Mouse (Mus musculus) cortical plate, adult 2 months (tissue): ENCODE measurements around the gene Adam10. TPM values are rescaled to one million over a fixed set of nuclear protein-coding genes. Genes with fewer than 3 reads are reported as not detected.

ENCODE experiments used
- H3K27ac ChIP-seq: fragments of 200-500 bp; 2 replicates; pipeline ENCODE4 v1.5.1; 2012; ENCODE audit warnings: low read length, control low read depth, inconsistent platforms; ENCODE audit not compliant: insufficient read depth
- H3K4me1 ChIP-seq: fragments of 200-500 bp; 2 replicates; pipeline ENCODE4 v1.6.1; 2011; ENCODE audit warnings: low read length; ENCODE audit not compliant: control insufficient read depth, insufficient read depth
- H3K4me3 ChIP-seq: fragments of 200-500 bp; 2 replicates; pipeline ENCODE4 v1.5.1; 2011; ENCODE audit warnings: mild to moderate bottlenecking, low read length, control low read depth; ENCODE audit not compliant: insufficient read depth
- CTCF ChIP-seq: fragments of 200-500 bp; IDR thresholded peaks from 2 replicates; pipeline ENCODE4 v1.5.1; 2011; ENCODE audit warnings: mild to moderate bottlenecking, control low read depth, low read length; ENCODE audit not compliant: insufficient read depth; ENCODE audit errors: extremely low read depth
- POLR2A ChIP-seq: fragments of 200-500 bp; IDR thresholded peaks from 2 replicates; pipeline ENCODE4 v1.6.1; 2011; ENCODE audit warnings: mild to moderate bottlenecking, low read length, control low read depth; ENCODE audit not compliant: insufficient read depth; ENCODE audit errors: extremely low read depth
- polyA plus RNA-seq: library from polyadenylated mRNA; depleted of rRNA; stranded (reverse); fragments of >200 nt; gene quantifications from 2 replicates; pipeline ENCODE4 v1.2.3, GENCODE M21; 2012

Gene Adam10
- polyA plus RNA-seq, 1 experiment: 37.5 TPM

- Histone ChIP-seq H3K27ac (no peak overlapping the region), H3K4me1 (no peaks in the 10 kb centered on the region), H3K4me3 (no peak overlapping the region)
- TF ChIP-seq POLR2A: no peak
- no peak for TF ChIP-seq CTCF
Observed at GRCm38 (mm10) chr9:70671278-70671677, 7.5 kb upstream of the Adam10 start.

GRCm38 (mm10) chr9:70671772-70672579, 6.8 kb upstream of the Adam10 start:
- H3K4me1 ChIP-seq: no peaks in the 10 kb centered on the region
- H3K4me3 ChIP-seq: no peak overlapping the region
- no peak overlapping the region for H3K27ac ChIP-seq
- TF ChIP-seq POLR2A: no peak
- peak; percentile 55; the same call in 1 of the 2 replicates for TF ChIP-seq CTCF

GRCm38 (mm10) chr9:70673656-70674055, 5.1 kb upstream of the Adam10 start:
- H3K4me1 ChIP-seq: no peaks in the 10 kb centered on the region
- TF ChIP-seq CTCF: no peak
- no peak for TF ChIP-seq POLR2A
- no peak overlapping the region for H3K27ac ChIP-seq
- no peak overlapping the region for H3K4me3 ChIP-seq

- H3K4me1 ChIP-seq: no peaks in the 10 kb centered on the region; the same call in 1 of the 2 replicates
- no peak overlapping the region for H3K4me3 ChIP-seq
- TF ChIP-seq CTCF (no peak), POLR2A (no peak)
- H3K27ac ChIP-seq: no peak overlapping the region
Observed at GRCm38 (mm10) chr9:70675117-70675516, 3.7 kb upstream of the Adam10 start.

- no peaks in the 10 kb centered on the region; the same call in 1 of the 2 replicates for H3K4me1 ChIP-seq
- no peak for TF ChIP-seq POLR2A
- TF ChIP-seq CTCF: no peak
- H3K4me3 ChIP-seq: no peak overlapping the region
- H3K27ac ChIP-seq: no peak overlapping the region
Observed at GRCm38 (mm10) chr9:70675961-70676360, 2.8 kb upstream of the Adam10 start.

- Histone ChIP-seq H3K4me1 (peaks cover 2% of the 10 kb centered on the region), H3K4me3 (peak overlapping the region; percentile 90), H3K27ac (peak overlapping the region; percentile 95)
- TF ChIP-seq POLR2A: no peak
- TF ChIP-seq CTCF: no peak
Observed at GRCm38 (mm10) chr9:70679132-70680091, 615 bp downstream of the Adam10 start.

- Histone ChIP-seq H3K27ac (no peak overlapping the region), H3K4me1 (peaks cover 2% of the 10 kb centered on the region), H3K4me3 (no peak overlapping the region)
- TF ChIP-seq POLR2A (no peak), CTCF (no peak)
Observed at GRCm38 (mm10) chr9:70682202-70682601, 3.4 kb downstream of the Adam10 start.

- Histone ChIP-seq H3K27ac (no peak overlapping the region), H3K4me1 (no peaks in the 10 kb centered on the region; the same call in 1 of the 2 replicates), H3K4me3 (no peak overlapping the region)
- TF ChIP-seq CTCF (no peak), POLR2A (no peak)
Observed at GRCm38 (mm10) chr9:70688301-70688968, 9.6 kb downstream of the Adam10 start.

GRCm38 (mm10) chr9:70689926-70690325, 11.1 kb downstream of the Adam10 start:
- H3K4me3 ChIP-seq: no peak overlapping the region
- no peaks in the 10 kb centered on the region; the same call in 1 of the 2 replicates for H3K4me1 ChIP-seq
- H3K27ac ChIP-seq: no peak overlapping the region
- no peak for TF ChIP-seq POLR2A
- no peak for TF ChIP-seq CTCF

GRCm38 (mm10) chr9:70690579-70690978, 11.8 kb downstream of the Adam10 start:
- no peak overlapping the region for H3K4me3 ChIP-seq
- no peaks in the 10 kb centered on the region; the same call in 1 of the 2 replicates for H3K4me1 ChIP-seq
- H3K27ac ChIP-seq: no peak overlapping the region
- TF ChIP-seq POLR2A (no peak), CTCF (no peak)
